Mouse (Mus musculus): ENCODE measurements around the gene Msto1. TPM values are rescaled to one million over a fixed set of nuclear protein-coding genes. Genes with fewer than 3 reads are reported as not detected.
"Not testable (repeated sequence)": the region's sequence is repeated elsewhere in the genome, so short reads cannot be mapped to it uniquely, and the experiment has no call there.

Gene Msto1
- polyA plus RNA-seq, 1 experiment = 40.3 TPM

GRCm38 (mm10) chr3:88905209-88905608 lies 8.6 kb downstream of the Msto1 start:
- DNase-seq (ENCODE audit: low read depth) = no peak

GRCm38 (mm10) chr3:88904803-88905202 lies 9.0 kb downstream of the Msto1 start:
- DNase-seq (ENCODE audit: low read depth) = no peak

DNA sequence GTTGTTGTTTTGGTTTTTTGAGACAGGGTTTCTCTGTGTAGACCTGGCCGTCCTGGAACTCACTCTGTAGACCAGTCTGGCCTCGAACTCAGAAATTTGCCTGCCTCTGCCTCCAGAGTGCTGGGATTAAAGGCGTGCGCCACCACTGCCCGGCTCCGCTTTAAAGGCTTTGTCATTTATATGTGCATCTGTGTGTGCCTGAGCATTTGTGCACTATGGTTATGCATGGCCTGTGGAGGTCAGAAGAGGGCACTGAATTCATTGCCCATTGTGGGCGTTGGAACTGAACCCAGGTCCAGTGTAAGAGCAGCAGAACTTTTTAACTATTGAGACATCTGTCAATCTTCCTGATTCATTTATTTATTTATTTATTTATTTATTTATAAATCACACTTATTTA lies 20.8 kb downstream of the Msto1 start:
- not testable (repeated sequence) for DNase-seq (ENCODE audit: low read depth)

GRCm38 (mm10) chr3:88882536-88882935 lies 31.3 kb downstream of the Msto1 start:
- DNase-seq (ENCODE audit: low read depth) = not testable (repeated sequence)

DNA sequence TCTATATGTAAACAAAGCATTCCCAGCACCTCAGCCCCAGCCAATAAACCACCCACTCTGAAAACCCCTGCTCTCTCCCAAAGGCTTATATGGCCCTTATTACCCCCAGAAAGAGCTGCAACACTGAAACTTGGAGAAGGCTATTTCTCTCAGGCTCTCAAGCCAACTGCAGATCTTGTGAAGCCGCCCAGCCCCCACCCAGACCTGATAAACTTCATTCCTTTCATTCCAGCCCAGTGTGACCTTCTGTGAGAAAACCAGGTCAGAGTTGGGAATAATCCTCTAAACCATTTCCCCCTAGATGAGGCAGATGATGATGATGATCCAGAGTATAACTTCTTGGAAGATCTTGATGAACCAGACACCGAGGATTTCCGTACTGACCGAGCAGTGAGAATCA lies 45.4 kb downstream of the Msto1 start:
- DNase-seq (ENCODE audit: low read depth) = not testable (repeated sequence)

DNA sequence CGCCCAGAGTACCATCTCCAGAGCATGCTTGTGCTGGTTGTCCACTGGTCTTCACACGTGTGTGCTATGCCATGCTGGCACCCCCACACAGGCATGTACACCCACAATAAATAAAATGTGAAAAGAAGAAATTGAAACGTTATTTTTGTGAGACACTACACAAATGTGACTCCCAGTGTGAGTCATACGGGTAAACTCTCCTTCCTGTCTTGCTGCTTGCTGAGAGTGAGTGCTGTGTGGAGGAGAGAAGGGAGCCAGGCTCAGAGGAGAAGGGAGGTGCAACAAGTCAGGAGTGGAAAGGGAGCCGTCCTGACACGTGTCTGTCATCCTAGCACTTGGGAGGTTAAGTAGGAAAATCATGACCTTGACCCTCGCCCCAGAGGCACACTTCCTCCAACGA lies 46.6 kb downstream of the Msto1 start:
- not testable (repeated sequence) for DNase-seq (ENCODE audit: low read depth)

- not testable (repeated sequence) for DNase-seq (ENCODE audit: low read depth)
Observed at GRCm38 (mm10) chr3:88866735-88867134, 47.1 kb downstream of the Msto1 start.

- no peak for DNase-seq (ENCODE audit: low read depth)
Observed at GRCm38 (mm10) chr3:88862129-88862528, 51.7 kb downstream of the Msto1 start.

- DNase-seq (ENCODE audit: low read depth) = no peak
Observed at GRCm38 (mm10) chr3:88855837-88856236, 58.0 kb downstream of the Msto1 start.

Other genes with a start within 250 kb of the Msto1 start
- gene Khdc4, start 228.2 kb downstream of the Msto1 start, polyA plus RNA-seq (2012; rRNA removed) = 58.9 and 78.2 TPM in 2 replicates
- 46.8 and 54.2 TPM in 2 replicates for gene Rit1, start 197.2 kb downstream of the Msto1 start, polyA plus RNA-seq (2012; rRNA removed)
- gene Syt11, start 138.8 kb downstream of the Msto1 start, polyA plus RNA-seq (2012; rRNA removed) = 5.6 and 7.2 TPM in 2 replicates
- 13.3 and 14.3 TPM in 2 replicates for gene Gon4l, start 78.8 kb downstream of the Msto1 start, polyA plus RNA-seq (2012; rRNA removed)
- 10.8 and 11.8 TPM in 2 replicates for gene Ash1l, start 36.6 kb upstream of the Msto1 start, polyA plus RNA-seq (2012; rRNA removed)
- 36.3 and 49.2 TPM in 2 replicates for gene Dap3, start 37.2 kb upstream of the Msto1 start, polyA plus RNA-seq (2012; rRNA removed)
- 38.4 and 45.6 TPM in 2 replicates for gene Rusc1, start 179.3 kb upstream of the Msto1 start, polyA plus RNA-seq (2012; rRNA removed)
- not detected in 2 replicates for gene Gm43738, start 187.1 kb upstream of the Msto1 start, polyA plus RNA-seq (2012; rRNA removed)
- gene Fdps, start 188.0 kb upstream of the Msto1 start, polyA plus RNA-seq (2012; rRNA removed) = 187 and 221 TPM in 2 replicates
- 6.5 and 10.3 TPM in 2 replicates for gene Pklr, start 222.1 kb upstream of the Msto1 start, polyA plus RNA-seq (2012; rRNA removed)
- gene Hcn3, start 246.2 kb upstream of the Msto1 start, polyA plus RNA-seq (2012; rRNA removed) = 0.77 and 1.1 TPM in 2 replicates